Mouse (Mus musculus): ENCODE results near the gene Hsd11b1. TPM values are rescaled to one million over a fixed set of nuclear protein-coding genes. Genes with fewer than 3 reads are reported as not detected.

Hsd11b1 gene
- polyA plus RNA-seq, 1 experiment from 2014 or later, result 1.0 TPM

- Histone ChIP-seq H3K27me3 (ENCODE audit: insufficient read depth, poor library complexity, severe bottlenecking) (no peaks in the 10 kb centered on the region), H3K9me3 (no peaks in the 10 kb centered on the region), H3K4me1 (peaks cover 5% of the 10 kb centered on the region), H3K36me3 (no peaks in the 10 kb centered on the region), H3K4me3 (no peak overlapping the region), H3K27ac (no peak overlapping the region)
- no peak for DNase-seq (ENCODE audit: low spot score)
- 77% methylated on average over 7 of the region's 7 CpGs for WGBS
These were observed 12.5 kb downstream of the Hsd11b1 start for GRCm38 (mm10) chr1:193251386-193251785.

- Histone ChIP-seq H3K4me3 (no peak overlapping the region), H3K27me3 (ENCODE audit: insufficient read depth, poor library complexity, severe bottlenecking) (no peaks in the 10 kb centered on the region), H3K36me3 (no peaks in the 10 kb centered on the region), H3K9me3 (no peaks in the 10 kb centered on the region), H3K4me1 (peaks cover 5% of the 10 kb centered on the region), H3K27ac (no peak overlapping the region)
- WGBS, result 71% methylated on average over 2 of the region's 2 CpGs
- no peak for DNase-seq (ENCODE audit: low spot score)
These were observed 13.8 kb downstream of the Hsd11b1 start for GRCm38 (mm10) chr1:193250026-193250425.

GRCm38 (mm10) chr1:193244235-193244634, 19.6 kb downstream of the Hsd11b1 start:
- WGBS, result 57% methylated on average over 6 of the region's 6 CpGs
- Histone ChIP-seq H3K27ac (peak overlapping the region; percentile 74), H3K4me3 (no peak overlapping the region), H3K27me3 (ENCODE audit: insufficient read depth, poor library complexity, severe bottlenecking) (no peaks in the 10 kb centered on the region), H3K36me3 (no peaks in the 10 kb centered on the region), H3K4me1 (peaks cover 13% of the 10 kb centered on the region), H3K9me3 (no peaks in the 10 kb centered on the region)
- no peak for DNase-seq (ENCODE audit: low spot score)

GRCm38 (mm10) chr1:193243571-193244193, 20.2 kb downstream of the Hsd11b1 start:
- Histone ChIP-seq H3K4me1 (peaks cover 13% of the 10 kb centered on the region), H3K27ac (peak overlapping the region; percentile 74), H3K27me3 (ENCODE audit: insufficient read depth, poor library complexity, severe bottlenecking) (no peaks in the 10 kb centered on the region), H3K4me3 (no peak overlapping the region), H3K36me3 (no peaks in the 10 kb centered on the region), H3K9me3 (no peaks in the 10 kb centered on the region)
- no peak for DNase-seq (ENCODE audit: low spot score)
- WGBS, result 41% methylated on average over 10 of the region's 10 CpGs

- WGBS, result 68% methylated on average over 4 of the region's 4 CpGs
- Histone ChIP-seq H3K9me3 (no peaks in the 10 kb centered on the region), H3K4me3 (no peak overlapping the region), H3K4me1 (peaks cover 13% of the 10 kb centered on the region), H3K27me3 (ENCODE audit: insufficient read depth, poor library complexity, severe bottlenecking) (no peaks in the 10 kb centered on the region), H3K27ac (peak overlapping the region; percentile 74), H3K36me3 (no peaks in the 10 kb centered on the region)
- no peak for DNase-seq (ENCODE audit: low spot score)
These were observed 21.0 kb downstream of the Hsd11b1 start for GRCm38 (mm10) chr1:193242863-193243262.

GRCm38 (mm10) chr1:193242238-193242637, 21.6 kb downstream of the Hsd11b1 start:
- no peak for DNase-seq (ENCODE audit: low spot score)
- 79% methylated on average over 8 of the region's 8 CpGs for WGBS
- H3K27ac ChIP-seq, result peak overlapping the region; percentile 42; the same call in 1 of the 2 replicates

GRCm38 (mm10) chr1:193241436-193241835, 22.4 kb downstream of the Hsd11b1 start:
- H3K27me3 ChIP-seq (ENCODE audit: insufficient read depth, poor library complexity, severe bottlenecking), result no peaks in the 10 kb centered on the region
- no peak overlapping the region for H3K27ac ChIP-seq
- H3K4me1 ChIP-seq, result peaks cover 13% of the 10 kb centered on the region
- DNase-seq (ENCODE audit: low spot score), result no peak
- H3K36me3 ChIP-seq, result no peaks in the 10 kb centered on the region
- H3K4me3 ChIP-seq, result no peak overlapping the region
- no peaks in the 10 kb centered on the region for H3K9me3 ChIP-seq
- WGBS, result 89% methylated on average over 4 of the region's 4 CpGs

More at GRCm38 (mm10) chr1:193242238-193242637, 21.6 kb downstream of the Hsd11b1 start:
- no peak overlapping the region for H3K4me3 ChIP-seq
- no peaks in the 10 kb centered on the region for H3K9me3 ChIP-seq
- H3K36me3 ChIP-seq, result no peaks in the 10 kb centered on the region
- peaks cover 13% of the 10 kb centered on the region for H3K4me1 ChIP-seq
- no peaks in the 10 kb centered on the region for H3K27me3 ChIP-seq (ENCODE audit: insufficient read depth, poor library complexity, severe bottlenecking)

- no peak for DNase-seq (ENCODE audit: low spot score)
- WGBS, result 62% methylated on average over 4 of the region's 4 CpGs
- H3K27ac ChIP-seq, result no peak overlapping the region
These were observed 25.4 kb downstream of the Hsd11b1 start for GRCm38 (mm10) chr1:193238426-193238825.

GRCm38 (mm10) chr1:193234930-193235329, 28.9 kb downstream of the Hsd11b1 start:
- Histone ChIP-seq H3K4me1 (peaks cover 14% of the 10 kb centered on the region), H3K27me3 (ENCODE audit: insufficient read depth, poor library complexity, severe bottlenecking) (no peaks in the 10 kb centered on the region), H3K36me3 (no peaks in the 10 kb centered on the region), H3K27ac (no peak overlapping the region), H3K4me3 (no peak overlapping the region), H3K9me3 (no peaks in the 10 kb centered on the region)
- no peak for DNase-seq (ENCODE audit: low spot score)
- WGBS, result 85% methylated on average over 7 of the region's 7 CpGs

More at GRCm38 (mm10) chr1:193238426-193238825, 25.4 kb downstream of the Hsd11b1 start:
- H3K27me3 ChIP-seq (ENCODE audit: insufficient read depth, poor library complexity, severe bottlenecking), result no peaks in the 10 kb centered on the region
- no peak overlapping the region for H3K4me3 ChIP-seq
- H3K9me3 ChIP-seq, result no peaks in the 10 kb centered on the region
- peaks cover 9% of the 10 kb centered on the region for H3K4me1 ChIP-seq
- H3K36me3 ChIP-seq, result no peaks in the 10 kb centered on the region

GRCm38 (mm10) chr1:193234130-193234645, 29.7 kb downstream of the Hsd11b1 start:
- DNase-seq (ENCODE audit: low spot score), result no peak
- Histone ChIP-seq H3K27ac (no peak overlapping the region), H3K4me1 (peaks cover 14% of the 10 kb centered on the region), H3K4me3 (no peak overlapping the region), H3K27me3 (ENCODE audit: insufficient read depth, poor library complexity, severe bottlenecking) (no peaks in the 10 kb centered on the region), H3K9me3 (no peaks in the 10 kb centered on the region), H3K36me3 (no peaks in the 10 kb centered on the region)
- 84% methylated on average over 2 of the region's 2 CpGs for WGBS

GRCm38 (mm10) chr1:193232732-193233131, 31.1 kb downstream of the Hsd11b1 start:
- H3K9me3 ChIP-seq, result no peaks in the 10 kb centered on the region
- 79% methylated on average over 2 of the region's 2 CpGs for WGBS
- H3K4me1 ChIP-seq, result peaks cover 14% of the 10 kb centered on the region
- no peaks in the 10 kb centered on the region for H3K27me3 ChIP-seq (ENCODE audit: insufficient read depth, poor library complexity, severe bottlenecking)
- no peak overlapping the region for H3K4me3 ChIP-seq
- DNase-seq (ENCODE audit: low spot score), result no peak
- H3K27ac ChIP-seq, result no peak overlapping the region
- H3K36me3 ChIP-seq, result no peaks in the 10 kb centered on the region

GRCm38 (mm10) chr1:193230935-193231334, 32.9 kb downstream of the Hsd11b1 start:
- Histone ChIP-seq H3K36me3 (no peaks in the 10 kb centered on the region), H3K27me3 (ENCODE audit: insufficient read depth, poor library complexity, severe bottlenecking) (no peaks in the 10 kb centered on the region), H3K4me1 (peaks cover 18% of the 10 kb centered on the region), H3K9me3 (no peaks in the 10 kb centered on the region), H3K4me3 (no peak overlapping the region), H3K27ac (peak overlapping the region; percentile 47; the same call in 1 of the 2 replicates)
- WGBS, result 45% methylated on average over 5 of the region's 5 CpGs
- DNase-seq (ENCODE audit: low spot score), result no peak

- no peak overlapping the region for H3K4me3 ChIP-seq
- DNase-seq (ENCODE audit: low spot score), result no peak
- no peak overlapping the region for H3K27ac ChIP-seq
- 73% methylated on average over 3 of the region's 3 CpGs for WGBS
- no peaks in the 10 kb centered on the region for H3K9me3 ChIP-seq
- peaks cover 18% of the 10 kb centered on the region for H3K4me1 ChIP-seq
- H3K36me3 ChIP-seq, result no peaks in the 10 kb centered on the region
- H3K27me3 ChIP-seq (ENCODE audit: insufficient read depth, poor library complexity, severe bottlenecking), result no peaks in the 10 kb centered on the region
These were observed 33.3 kb downstream of the Hsd11b1 start for GRCm38 (mm10) chr1:193230531-193230930.
